Mouse (Mus musculus) cortical plate, adult 2 months (tissue): ENCODE data around the gene Tnrc6a.

Experiments
- CTCF ChIP-seq: fragments of 200-500 bp; IDR thresholded peaks from 2 replicates; pipeline ENCODE4 v1.5.1; 2011; ENCODE audit warnings: mild to moderate bottlenecking, control low read depth, low read length; ENCODE audit not compliant: insufficient read depth; ENCODE audit errors: extremely low read depth
- POLR2A ChIP-seq: fragments of 200-500 bp; IDR thresholded peaks from 2 replicates; pipeline ENCODE4 v1.6.1; 2011; ENCODE audit warnings: mild to moderate bottlenecking, low read length, control low read depth; ENCODE audit not compliant: insufficient read depth; ENCODE audit errors: extremely low read depth

DNA sequence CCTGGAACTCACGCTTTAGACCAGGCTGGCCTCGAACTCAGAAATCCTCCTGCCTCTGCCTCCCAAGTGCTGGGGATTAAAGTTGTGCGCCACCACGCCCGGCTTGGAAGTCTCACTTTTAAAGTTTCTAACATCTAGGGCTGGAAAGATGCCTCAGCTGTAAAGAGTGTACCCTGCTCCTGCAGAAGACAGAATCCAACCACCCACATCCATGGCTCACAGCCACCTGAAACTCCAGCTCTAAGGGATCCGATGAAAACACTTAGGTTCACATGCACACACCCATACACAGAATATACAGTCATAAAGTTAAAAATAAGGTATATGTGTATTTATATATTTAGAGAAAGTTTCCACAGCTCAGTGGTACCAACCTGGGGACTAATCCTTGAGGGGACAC is 10.1 kb upstream of the Tnrc6a start:
- TF ChIP-seq POLR2A (no peak), CTCF (no peak)
